In genomic region chr8:119425533-119425932, GRCm38 (mm10) we compare ENCODE assay signal across 8 mouse cellular contexts. TPM values are rescaled to one million over a fixed set of nuclear protein-coding genes. Genes with fewer than 3 reads are reported as not detected.
A peak's percentile ranks its signal among the peaks of the same experiment; 100 is the strongest.
DNase-seq lines count a peak whose midpoint lies in the region; ATAC-seq lines count a peak whose summit lies in the region.

No protein-coding gene starts in this region.

- peaks cover 35% of the 10 kb centered on the region for H3K4me1 ChIP-seq in liver, embryonic 11.5 days (replicated peaks; ENCODE audit: control insufficient read depth, insufficient read depth, low read length)

- no peaks in the 10 kb centered on the region for H3K27me3 ChIP-seq in liver, embryonic 11.5 days (replicated peaks; ENCODE audit: control insufficient read depth, insufficient read depth, low read length)

- no peak overlapping the region for H3K4me3 ChIP-seq in liver, embryonic 11.5 days (ENCODE audit: low read depth, low read length)

- peak; percentile 77 for DNase-seq in ovary, adult 18-20 months (ENCODE audit: low spot score)
- no peak for DNase-seq in ovary, postnatal 10 days (ENCODE audit: low spot score)
- peak; percentile 53 to 54 for DNase-seq in heart, postnatal 14 days
- DNase-seq in liver, embryonic 11.5 days (ENCODE audit: low spot score) = no peak
- DNase-seq in skeletal muscle tissue, adult 2 months (ENCODE audit: low read depth, low spot score) = peak; percentile 57
- DNase-seq in Muller cell, postnatal 12 days (ENCODE audit: inconsistent ontology term) = no peak
- DNase-seq in frontal cortex, postnatal 36 days (ENCODE audit: low spot score in 2 of 2) = no peak
- no peak for DNase-seq in right cerebral cortex, postnatal 4 days

- peak overlapping the region; percentile 55; the same call in 1 of the 2 replicates for H3K27ac ChIP-seq in liver, embryonic 11.5 days (ENCODE audit: low read depth, low read length)

- ATAC-seq in liver, embryonic 11.5 days (replicated peaks; ENCODE audit: low FRiP score) = 0 out of 2 replicates have a peak, but pooled peaks have one; percentile 15

- intact Hi-C loops in heart, postnatal 14 days (cut with DNase I) = no loop called here

- no peaks in the 10 kb centered on the region for H3K36me3 ChIP-seq in liver, embryonic 11.5 days (ENCODE audit: control insufficient read depth, insufficient read depth, low read length)

- H3K4me2 ChIP-seq in liver, embryonic 11.5 days = no peak overlapping the region

- H3K9ac ChIP-seq in liver, embryonic 11.5 days (ENCODE audit: low read depth, low read length) = no peak overlapping the region

- 58% methylated on average over 10 of the region's 10 CpGs for WGBS in liver, embryonic 11.5 days

- no peaks in the 10 kb centered on the region for H3K9me3 ChIP-seq in liver, embryonic 11.5 days (ENCODE audit: control insufficient read depth, low read length)

RNA-seq across cellular contexts. Expression of gene Osgin1, which starts 8.4 kb away (rescaled TPM):
- total RNA-seq in heart, postnatal 14 days (2021) = 1 to 10 TPM; 1.3 to 2.5 TPM
- polyA plus RNA-seq in liver, embryonic 11.5 days (2014; fragmentation: Nextera tagmentation; extraction: Ambion mirVana) = 15.6 and 17.9 TPM in 2 replicates

RNA-seq across cellular contexts. Expression of gene Necab2, which starts 21.0 kb away (rescaled TPM):
- not detected for total RNA-seq in heart, postnatal 14 days (2021)
- 0.95 and 1.1 TPM in 2 replicates for polyA plus RNA-seq in liver, embryonic 11.5 days (2014; fragmentation: Nextera tagmentation; extraction: Ambion mirVana)

RNA-seq across cellular contexts. Expression of gene Mlycd, which starts 30.9 kb away (rescaled TPM):
- total RNA-seq in heart, postnatal 14 days (2021) = 100 to 1,000 TPM; 102 to 110 TPM
- polyA plus RNA-seq in liver, embryonic 11.5 days (2014; fragmentation: Nextera tagmentation; extraction: Ambion mirVana) = 13.7 and 15.0 TPM in 2 replicates

Comparison
In these comparisons a context has a peak if more than half of its experiments do, and no peak if none do; other contexts are left out.
1. DNase-seq: peak in ovary, adult 18-20 months (single experiment), heart, postnatal 14 days (2 of 2) and skeletal muscle tissue, adult 2 months (single experiment); none in ovary, postnatal 10 days (single experiment), liver, embryonic 11.5 days (single experiment), Muller cell, postnatal 12 days (single experiment), frontal cortex, postnatal 36 days (0 of 2) and right cerebral cortex, postnatal 4 days (single experiment).